Mouse (Mus musculus): ENCODE results near the gene Cdk15. TPM values are rescaled to one million over a fixed set of nuclear protein-coding genes. Genes with fewer than 3 reads are reported as not detected.

The Cdk15 gene
- total and polyA plus RNA-seq, 2 experiments from 2014 or later: not detected

- no peak overlapping the region for H3K9ac ChIP-seq (replicated peaks; ENCODE audit: low read depth, low read length)
- ATAC-seq (ENCODE audit: insufficient read depth, low read depth) (no peak), DNase-seq (ENCODE audit: low spot score) (no peak)
- H3K4me2 ChIP-seq (ENCODE audit: low read depth, low read length): no peak overlapping the region
- H3K4me3 ChIP-seq (ENCODE audit: low read depth, low read length): no peak overlapping the region
- H3K27ac ChIP-seq (ENCODE audit: low read depth): no peak overlapping the region
- no peaks in the 10 kb centered on the region for H3K9me3 ChIP-seq (replicated peaks; ENCODE audit: control insufficient read depth, low read length)
- H3K36me3 ChIP-seq (replicated peaks; ENCODE audit: control insufficient read depth, insufficient read depth, low read length): no peaks in the 10 kb centered on the region
- TF ChIP-seq CTCF (IDR thresholded peaks at IDR 0.05; ENCODE audit: low read depth): no peak
- TF ChIP-seq EP300 (IDR thresholded peaks at IDR 0.05; ENCODE audit: low read depth): no peak
- WGBS: 67% methylated on average over 8 of the region's 8 CpGs
- H3K4me1 ChIP-seq (ENCODE audit: control insufficient read depth, insufficient read depth): no peaks in the 10 kb centered on the region
- 0 out of 2 replicates have a peak, but pooled peaks cover 1% of the 10 kb centered on the region for H3K27me3 ChIP-seq (ENCODE audit: control insufficient read depth, insufficient read depth, low read length)
These were observed 56.6 kb downstream of the Cdk15 start for GRCm38 (mm10) chr1:59313154-59313940.

DNA sequence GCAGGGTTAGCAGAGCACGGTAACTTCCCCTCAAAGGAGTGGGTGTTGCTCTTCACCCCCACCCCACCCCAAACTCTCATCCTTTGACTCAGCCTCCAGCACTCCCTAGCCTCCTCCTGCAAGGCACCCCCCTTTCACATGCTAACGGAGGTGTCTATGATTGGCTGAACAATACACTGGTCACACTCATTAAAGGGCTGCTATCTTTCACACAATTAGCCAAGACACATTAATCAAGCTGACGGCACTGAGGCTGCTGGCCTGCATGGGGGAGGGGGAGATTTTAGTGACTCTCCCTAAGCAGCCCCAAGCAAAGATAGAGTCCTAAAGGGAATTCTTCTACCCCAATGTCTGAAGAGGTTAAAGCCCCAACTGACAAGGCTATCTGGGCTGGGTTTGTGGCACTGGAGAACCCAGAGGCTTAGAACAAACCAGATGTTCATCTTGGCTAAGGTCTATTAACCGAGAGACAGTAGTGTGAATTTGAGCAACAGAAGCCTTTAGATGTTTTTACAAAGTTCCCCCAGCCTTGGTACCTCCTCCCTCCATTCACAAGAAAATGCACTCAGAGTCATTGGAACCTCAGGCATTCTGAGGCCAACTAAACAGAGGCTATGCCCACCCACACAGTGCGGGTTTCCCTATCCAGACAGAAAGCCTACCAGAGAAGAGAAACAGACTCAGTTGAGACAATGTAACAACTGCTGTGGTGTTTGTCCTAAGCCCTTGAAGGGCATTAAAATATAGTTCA, 58.5 kb downstream of the Cdk15 start:
- 31% methylated on average over 5 of the region's 5 CpGs for WGBS
- TF ChIP-seq EP300 (IDR thresholded peaks at IDR 0.05; ENCODE audit: low read depth) (no peak), CTCF (IDR thresholded peaks at IDR 0.05; ENCODE audit: low read depth) (no peak)
- Histone ChIP-seq H3K4me3 (ENCODE audit: low read depth, low read length) (no peak overlapping the region), H3K4me1 (ENCODE audit: control insufficient read depth, insufficient read depth) (no peaks in the 10 kb centered on the region), H3K9ac (replicated peaks; ENCODE audit: low read depth, low read length) (no peak overlapping the region), H3K4me2 (ENCODE audit: low read depth, low read length) (no peak overlapping the region), H3K9me3 (replicated peaks; ENCODE audit: control insufficient read depth, low read length) (no peaks in the 10 kb centered on the region), H3K36me3 (replicated peaks; ENCODE audit: control insufficient read depth, insufficient read depth, low read length) (no peaks in the 10 kb centered on the region), H3K27ac (ENCODE audit: low read depth) (no peak overlapping the region), H3K27me3 (ENCODE audit: control insufficient read depth, insufficient read depth, low read length) (0 out of 2 replicates have a peak, but pooled peaks cover 6% of the 10 kb centered on the region)
- no peak for DNase-seq (ENCODE audit: low spot score)
- ATAC-seq (ENCODE audit: insufficient read depth, low read depth): no peak

GRCm38 (mm10) chr1:59316031-59316385, 59.3 kb downstream of the Cdk15 start:
- WGBS: 27% methylated on average over 9 of the region's 9 CpGs
- DNase-seq (ENCODE audit: low spot score) (no peak), ATAC-seq (ENCODE audit: insufficient read depth, low read depth) (no peak)
- Histone ChIP-seq H3K4me1 (ENCODE audit: control insufficient read depth, insufficient read depth) (no peaks in the 10 kb centered on the region), H3K27me3 (ENCODE audit: control insufficient read depth, insufficient read depth, low read length) (0 out of 2 replicates have a peak, but pooled peaks cover 6% of the 10 kb centered on the region), H3K4me2 (ENCODE audit: low read depth, low read length) (no peak overlapping the region), H3K9me3 (replicated peaks; ENCODE audit: control insufficient read depth, low read length) (no peaks in the 10 kb centered on the region), H3K27ac (ENCODE audit: low read depth) (no peak overlapping the region), H3K4me3 (ENCODE audit: low read depth, low read length) (no peak overlapping the region), H3K36me3 (replicated peaks; ENCODE audit: control insufficient read depth, insufficient read depth, low read length) (no peaks in the 10 kb centered on the region), H3K9ac (replicated peaks; ENCODE audit: low read depth, low read length) (no peak overlapping the region)
- no peak for TF ChIP-seq CTCF (IDR thresholded peaks at IDR 0.05; ENCODE audit: low read depth)
- TF ChIP-seq EP300 (IDR thresholded peaks at IDR 0.05; ENCODE audit: low read depth): no peak

- no peak overlapping the region for H3K4me3 ChIP-seq (ENCODE audit: low read depth, low read length)
- no peak for TF ChIP-seq EP300 (IDR thresholded peaks at IDR 0.05; ENCODE audit: low read depth)
- TF ChIP-seq CTCF (IDR thresholded peaks at IDR 0.05; ENCODE audit: low read depth): peak; percentile 82
- 0 out of 2 replicates have a peak, but pooled peaks cover 6% of the 10 kb centered on the region for H3K27me3 ChIP-seq (ENCODE audit: control insufficient read depth, insufficient read depth, low read length)
- no peak overlapping the region for H3K9ac ChIP-seq (replicated peaks; ENCODE audit: low read depth, low read length)
- peak overlapping the region; percentile 21; the same call in 1 of the 2 replicates for H3K4me2 ChIP-seq (ENCODE audit: low read depth, low read length)
- H3K36me3 ChIP-seq (replicated peaks; ENCODE audit: control insufficient read depth, insufficient read depth, low read length): no peaks in the 10 kb centered on the region
- no peaks in the 10 kb centered on the region for H3K4me1 ChIP-seq (ENCODE audit: control insufficient read depth, insufficient read depth)
- no peaks in the 10 kb centered on the region for H3K9me3 ChIP-seq (replicated peaks; ENCODE audit: control insufficient read depth, low read length)
- no peak overlapping the region for H3K27ac ChIP-seq (ENCODE audit: low read depth)
- ATAC-seq (ENCODE audit: insufficient read depth, low read depth) (no peak), DNase-seq (ENCODE audit: low spot score) (peak; percentile 50)
- 16% methylated on average over 6 of the region's 6 CpGs for WGBS
These were observed 59.8 kb downstream of the Cdk15 start for GRCm38 (mm10) chr1:59316386-59317051.

GRCm38 (mm10) chr1:59317397-59317796, 60.7 kb downstream of the Cdk15 start:
- ATAC-seq (ENCODE audit: insufficient read depth, low read depth) (no peak), DNase-seq (ENCODE audit: low spot score) (no peak)
- Histone ChIP-seq H3K9ac (replicated peaks; ENCODE audit: low read depth, low read length) (no peak overlapping the region), H3K4me3 (ENCODE audit: low read depth, low read length) (no peak overlapping the region), H3K36me3 (replicated peaks; ENCODE audit: control insufficient read depth, insufficient read depth, low read length) (no peaks in the 10 kb centered on the region), H3K9me3 (replicated peaks; ENCODE audit: control insufficient read depth, low read length) (no peaks in the 10 kb centered on the region), H3K27ac (ENCODE audit: low read depth) (no peak overlapping the region), H3K4me1 (ENCODE audit: control insufficient read depth, insufficient read depth) (no peaks in the 10 kb centered on the region), H3K27me3 (ENCODE audit: control insufficient read depth, insufficient read depth, low read length) (0 out of 2 replicates have a peak, but pooled peaks cover 6% of the 10 kb centered on the region), H3K4me2 (ENCODE audit: low read depth, low read length) (no peak overlapping the region)
- 90% methylated on average over 1 of the region's 1 CpGs for WGBS
- no peak for TF ChIP-seq CTCF (IDR thresholded peaks at IDR 0.05; ENCODE audit: low read depth)
- TF ChIP-seq EP300 (IDR thresholded peaks at IDR 0.05; ENCODE audit: low read depth): no peak

All from heart, postnatal 0 days (tissue).